Mouse (Mus musculus): ENCODE results near the gene Ptbp1. TPM values are rescaled to one million over a fixed set of nuclear protein-coding genes. Genes with fewer than 3 reads are reported as not detected.

The Ptbp1 gene
- total RNA-seq, 2 experiments from 2014 or later, result 26.8 to 27.1 TPM

Small RNA genes within 50 kb of the gene (microRNA-seq; reads per million reads assigned to microRNA genes)
- gene Mir6910 (ENCODE audit: borderline replicate concordance in 2 of 2), result 0 reads per million in 2 experiments

Other genes with a start within 250 kb of the Ptbp1 start
- gene C2cd4c, start 240.4 kb upstream of the Ptbp1 start, total RNA-seq (2021), result not detected
- 1 to 10 TPM; 2.1 to 2.3 TPM for gene Shc2, start 216.5 kb upstream of the Ptbp1 start, total RNA-seq (2021)
- 10 to 100 TPM; 14.8 to 17.1 TPM for gene Odf3l2, start 208.7 kb upstream of the Ptbp1 start, total RNA-seq (2021)
- gene Madcam1, start 189.9 kb upstream of the Ptbp1 start, total RNA-seq (2021), result not detected
- 10 to 100 TPM; 19.1 to 19.6 TPM for gene Tpgs1, start 185.1 kb upstream of the Ptbp1 start, total RNA-seq (2021)
- 100 to 1,000 TPM; 329 to 332 TPM for gene Cdc34, start 172.2 kb upstream of the Ptbp1 start, total RNA-seq (2021)
- gene Gzmm, start 165.4 kb upstream of the Ptbp1 start, total RNA-seq (2021), result 1 to 10 TPM; 4.0 to 4.4 TPM
- gene Bsg, start 149.9 kb upstream of the Ptbp1 start, total RNA-seq (2021), result 100 to 1,000 TPM; 513 to 650 TPM
- gene Hcn2, start 137.8 kb upstream of the Ptbp1 start, total RNA-seq (2021), result under 1 TPM; 0.67 TPM
- 10 to 100 TPM; 26.7 to 27.2 TPM for gene Polrmt, start 107.8 kb upstream of the Ptbp1 start, total RNA-seq (2021)
- not detected for gene Fgf22, start 99.4 kb upstream of the Ptbp1 start, total RNA-seq (2021)
- 10 to 100 TPM; 27.4 to 33.4 TPM for gene Rnf126, start 87.5 kb upstream of the Ptbp1 start, total RNA-seq (2021)
- gene Fstl3, start 77.2 kb upstream of the Ptbp1 start, total RNA-seq (2021), result 1 to 10 TPM; 2.0 to 2.1 TPM
- not detected for gene Prss57, start 63.5 kb upstream of the Ptbp1 start, total RNA-seq (2021)
- 10 to 100 TPM; 23.6 to 24.8 TPM for gene Palm, start 60.9 kb upstream of the Ptbp1 start, total RNA-seq (2021)
- under 1 TPM in 1 of 2 experiments, not detected in 1; 0.40 TPM for gene Misp, start 33.4 kb upstream of the Ptbp1 start, total RNA-seq (2021)
- gene Prtn3, start 20.0 kb downstream of the Ptbp1 start, total RNA-seq (2021), result under 1 TPM in 1 of 2 experiments, not detected in 1; 0.35 TPM
- gene Plppr3, start 20.2 kb downstream of the Ptbp1 start, total RNA-seq (2021), result under 1 TPM; 0.13 to 0.27 TPM
- not detected for gene Elane, start 31.8 kb downstream of the Ptbp1 start, total RNA-seq (2021)
- 100 to 1,000 TPM in 1 of 2 experiments, 10 to 100 TPM in 1; 12.5 to 381 TPM for gene Cfd, start 36.4 kb downstream of the Ptbp1 start, total RNA-seq (2021)
- gene Med16, start 54.5 kb downstream of the Ptbp1 start, total RNA-seq (2021), result 10 to 100 TPM; 29.2 to 34.4 TPM
- gene Gm26602, start 56.4 kb downstream of the Ptbp1 start, total RNA-seq (2021), result not detected
- gene Kiss1r, start 62.5 kb downstream of the Ptbp1 start, total RNA-seq (2021), result under 1 TPM; 0.18 to 0.29 TPM
- 100 to 1,000 TPM; 103 to 113 TPM for gene R3hdm4, start 66.8 kb downstream of the Ptbp1 start, total RNA-seq (2021)
- gene Arid3a, start 72.6 kb downstream of the Ptbp1 start, total RNA-seq (2021), result 1 to 10 TPM; 2.4 to 2.8 TPM
- 10 to 100 TPM; 16.4 to 18.0 TPM for gene Wdr18, start 105.7 kb downstream of the Ptbp1 start, total RNA-seq (2021)
- not detected for gene Grin3b, start 116.3 kb downstream of the Ptbp1 start, total RNA-seq (2021)
- 10 to 100 TPM; 70.1 to 80.6 TPM for gene Tmem259, start 129.9 kb downstream of the Ptbp1 start, total RNA-seq (2021)
- gene Cnn2, start 134.2 kb downstream of the Ptbp1 start, total RNA-seq (2021), result 1 to 10 TPM; 8.5 to 9.4 TPM
- gene Abca7, start 142.1 kb downstream of the Ptbp1 start, total RNA-seq (2021), result 1 to 10 TPM; 4.9 to 5.7 TPM
- 1 to 10 TPM; 1.0 to 2.1 TPM for gene Arhgap45, start 162.2 kb downstream of the Ptbp1 start, total RNA-seq (2021)
- 10 to 100 TPM; 43.2 to 45.5 TPM for gene Polr2e, start 185.4 kb downstream of the Ptbp1 start, total RNA-seq (2021)
- gene Gpx4, start 192.7 kb downstream of the Ptbp1 start, total RNA-seq (2021), result 100 to 1,000 TPM; 527 to 618 TPM